Mouse (Mus musculus): ENCODE measurements at regions not wholly inside any gene's neighbourhood (a gene's known extent, or its start where the extent isn't known, plus 50 kb on each side); places are given as distances from the start of the nearest gene placed in this dataset.
A peak's percentile ranks its signal among the peaks of the same experiment; 100 is the strongest.

DNA sequence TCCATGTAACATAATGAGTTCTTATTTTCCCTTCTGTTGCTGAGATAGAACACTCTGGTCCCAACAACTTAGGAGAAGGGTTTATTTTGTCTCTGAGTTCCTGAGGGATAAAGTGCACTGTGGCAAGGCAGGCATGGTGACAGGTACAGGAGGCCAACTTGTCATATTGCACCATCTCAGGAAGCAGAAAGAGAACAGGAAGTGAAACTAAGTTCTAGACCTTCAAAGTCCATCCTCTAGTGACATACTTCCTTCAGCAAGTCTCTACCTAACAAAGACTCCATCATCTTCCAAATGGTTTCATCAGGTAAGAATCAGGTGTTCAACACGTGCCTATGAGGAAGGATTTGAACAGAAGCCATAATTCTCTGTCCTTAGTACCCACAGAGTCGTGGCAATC lies 266.1 kb upstream of the Mtpn start:
- Histone ChIP-seq H3K27me3 (no peaks in the 10 kb centered on the region), H3K4me1 (replicated peaks) (no peaks in the 10 kb centered on the region), H3K27ac (replicated peaks) (no peak overlapping the region), H3K4me3 (no peak overlapping the region), H3K9me3 (no peaks in the 10 kb centered on the region), H3K9ac (no peak overlapping the region), H3K36me3 (no peaks in the 10 kb centered on the region), H3K4me2 (no peak overlapping the region)
- ATAC-seq (ENCODE audit: low FRiP score, low read depth), result no peak
- WGBS, result 80% methylated on average over 2 of the region's 2 CpGs

DNA sequence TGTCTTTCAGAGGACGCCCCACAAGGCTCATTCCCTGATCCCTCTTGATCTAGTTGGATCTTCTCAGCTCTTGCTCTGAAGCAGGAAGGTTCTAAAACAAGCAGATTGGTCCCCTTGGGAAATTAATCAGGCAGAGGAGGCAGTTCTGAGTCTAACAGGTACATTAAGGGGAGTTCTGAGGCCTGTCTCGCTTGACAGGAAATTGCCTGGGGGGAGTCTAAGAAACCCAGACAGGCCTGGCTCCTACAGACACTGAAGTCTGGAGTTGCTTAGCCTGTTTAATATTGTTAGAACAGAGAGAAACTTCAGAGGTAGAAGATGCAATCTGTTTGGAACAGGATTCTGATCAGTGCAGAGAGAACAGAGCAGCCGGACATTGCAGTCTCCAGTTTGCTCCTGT lies 264.4 kb upstream of the Mtpn start:
- H3K27ac ChIP-seq (replicated peaks), result no peak overlapping the region
- no peak overlapping the region for H3K4me3 ChIP-seq
- no peak overlapping the region for H3K9ac ChIP-seq
- H3K9me3 ChIP-seq, result no peaks in the 10 kb centered on the region
- no peak overlapping the region for H3K4me2 ChIP-seq
- no peak for ATAC-seq (ENCODE audit: low FRiP score, low read depth)
- no peaks in the 10 kb centered on the region for H3K27me3 ChIP-seq
- no peaks in the 10 kb centered on the region for H3K36me3 ChIP-seq
- 78% methylated on average over 3 of the region's 3 CpGs for WGBS
- no peaks in the 10 kb centered on the region for H3K4me1 ChIP-seq (replicated peaks)

DNA sequence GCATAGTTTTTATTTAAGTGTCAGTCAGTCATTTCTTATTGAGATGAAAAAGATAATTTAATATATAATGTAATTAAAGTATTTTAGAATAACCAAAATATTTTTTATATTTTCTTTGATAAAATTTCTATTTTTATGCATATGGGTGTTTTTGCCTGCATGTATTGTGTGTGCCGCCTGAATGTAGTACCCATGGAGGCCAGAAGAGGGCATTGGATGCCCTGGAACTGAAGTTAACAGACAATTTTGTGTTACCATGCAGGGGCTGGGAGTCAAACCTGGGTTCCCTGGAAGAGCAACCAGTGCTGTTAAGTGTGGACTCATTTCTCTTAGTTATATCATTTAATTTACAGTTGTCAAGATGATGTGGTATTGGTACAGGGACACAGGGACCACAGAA lies 240.0 kb upstream of the Mtpn start:
- H3K27ac ChIP-seq (replicated peaks), result no peak overlapping the region
- no peak overlapping the region for H3K4me2 ChIP-seq
- no peaks in the 10 kb centered on the region for H3K36me3 ChIP-seq
- H3K27me3 ChIP-seq, result no peaks in the 10 kb centered on the region
- H3K9ac ChIP-seq, result no peak overlapping the region
- 96% methylated on average over 1 of the region's 1 CpGs for WGBS
- H3K4me3 ChIP-seq, result no peak overlapping the region
- no peak for ATAC-seq (ENCODE audit: low FRiP score, low read depth)
- H3K9me3 ChIP-seq, result no peaks in the 10 kb centered on the region
- H3K4me1 ChIP-seq (replicated peaks), result no peaks in the 10 kb centered on the region

- no peaks in the 10 kb centered on the region for H3K4me1 ChIP-seq (replicated peaks)
- no peaks in the 10 kb centered on the region for H3K36me3 ChIP-seq
- WGBS, result 88% methylated on average over 3 of the region's 3 CpGs
- H3K9me3 ChIP-seq, result no peaks in the 10 kb centered on the region
- no peak overlapping the region for H3K4me2 ChIP-seq
- ATAC-seq (ENCODE audit: low FRiP score, low read depth), result no peak
- H3K27me3 ChIP-seq, result no peaks in the 10 kb centered on the region
- no peak overlapping the region for H3K9ac ChIP-seq
- H3K27ac ChIP-seq (replicated peaks), result no peak overlapping the region
- no peak overlapping the region for H3K4me3 ChIP-seq
These were observed 231.2 kb upstream of the Mtpn start for GRCm38 (mm10) chr6:35770907-35771306.

DNA sequence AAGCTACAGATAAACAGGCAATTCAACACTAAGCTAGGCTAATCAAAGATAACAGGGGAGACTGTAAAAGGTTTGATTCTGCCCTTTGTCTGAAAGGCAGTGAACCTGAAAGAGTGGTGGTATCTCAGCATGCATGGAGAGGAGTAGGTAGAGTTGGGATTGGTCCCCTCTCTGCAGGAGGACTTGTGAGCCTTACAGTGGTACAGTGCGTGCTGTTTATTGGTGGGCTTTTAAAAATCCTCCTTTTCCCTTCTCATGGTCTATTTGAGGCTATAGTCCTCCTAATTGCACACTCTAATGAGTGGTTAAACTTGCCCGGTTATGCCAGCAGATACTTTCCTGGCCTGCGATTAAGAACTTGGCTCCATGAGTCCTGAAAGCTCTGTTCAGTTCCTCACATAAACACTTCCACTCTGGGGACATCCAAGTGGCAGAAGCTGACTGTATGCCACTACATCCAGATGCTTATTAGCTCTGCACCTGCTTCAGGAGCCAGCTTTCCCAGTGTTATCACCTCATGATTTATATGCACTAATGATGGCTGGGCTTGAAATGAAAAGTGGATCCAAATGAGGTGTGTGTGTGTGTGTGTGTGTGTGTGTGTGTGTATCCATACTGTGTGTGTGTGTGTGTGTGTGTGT lies 220.0 kb upstream of the Mtpn start:
- Histone ChIP-seq H3K4me2 (no peak overlapping the region), H3K36me3 (no peaks in the 10 kb centered on the region), H3K27me3 (no peaks in the 10 kb centered on the region), H3K4me3 (no peak overlapping the region), H3K9me3 (no peaks in the 10 kb centered on the region), H3K4me1 (replicated peaks) (no peaks in the 10 kb centered on the region), H3K9ac (no peak overlapping the region), H3K27ac (replicated peaks) (0 out of 2 replicates have a peak overlapping the region, but pooled peaks have one; percentile 14)
- ATAC-seq (ENCODE audit: low FRiP score, low read depth), result peak; percentile 65
- WGBS, result 63% methylated on average over 3 of the region's 3 CpGs

DNA sequence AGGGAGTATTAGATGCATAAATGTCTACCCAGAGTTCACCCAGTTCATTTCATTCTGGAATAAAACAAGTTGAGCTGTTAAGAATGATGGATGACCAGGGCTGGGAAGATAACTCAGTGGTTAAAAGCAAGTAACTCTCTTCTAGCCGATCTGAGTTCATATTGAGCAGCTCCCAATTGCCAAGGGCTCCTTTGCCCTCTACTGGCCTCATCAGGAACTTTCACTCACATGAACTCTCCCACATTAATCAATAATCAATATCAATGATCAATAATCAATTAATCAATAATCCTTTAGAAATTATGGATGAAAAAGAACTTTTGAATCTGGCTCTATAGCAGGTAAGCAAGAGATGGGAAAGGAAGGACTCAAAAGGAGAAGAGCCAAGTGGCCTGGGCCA lies 206.3 kb upstream of the Mtpn start:
- 39% methylated on average over 1 of the region's 1 CpGs for WGBS
- no peaks in the 10 kb centered on the region for H3K4me1 ChIP-seq (replicated peaks)
- no peaks in the 10 kb centered on the region for H3K9me3 ChIP-seq
- no peak overlapping the region for H3K4me2 ChIP-seq
- no peaks in the 10 kb centered on the region for H3K27me3 ChIP-seq
- no peak overlapping the region for H3K4me3 ChIP-seq
- no peaks in the 10 kb centered on the region for H3K36me3 ChIP-seq
- no peak overlapping the region for H3K9ac ChIP-seq
- no peak for ATAC-seq (ENCODE audit: low FRiP score, low read depth)
- no peak overlapping the region for H3K27ac ChIP-seq (replicated peaks)

DNA sequence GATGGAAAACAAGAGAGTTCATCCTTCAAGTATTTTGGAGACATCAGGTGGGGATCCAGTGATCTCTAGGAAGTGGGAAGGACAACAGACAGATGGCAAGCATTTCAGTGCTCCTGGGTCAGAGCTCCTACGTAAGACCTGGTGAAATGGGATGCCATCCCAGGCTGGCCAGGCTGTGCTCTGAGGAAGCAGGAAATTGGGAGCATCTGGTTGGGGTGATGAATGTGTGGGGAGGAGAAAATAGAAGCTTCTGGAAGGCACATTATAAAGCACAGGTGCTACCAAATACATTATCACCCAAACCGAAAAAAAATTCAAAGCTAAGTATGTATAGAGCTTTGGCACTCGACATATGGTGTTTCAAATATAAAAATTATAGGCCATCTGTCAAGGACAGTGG lies 165.9 kb upstream of the Mtpn start:
- H3K4me2 ChIP-seq, result no peak overlapping the region
- no peak overlapping the region for H3K4me3 ChIP-seq
- no peak overlapping the region for H3K9ac ChIP-seq
- H3K9me3 ChIP-seq, result no peaks in the 10 kb centered on the region
- ATAC-seq (ENCODE audit: low FRiP score, low read depth), result no peak
- H3K4me1 ChIP-seq (replicated peaks), result no peaks in the 10 kb centered on the region
- H3K36me3 ChIP-seq, result no peaks in the 10 kb centered on the region
- H3K27ac ChIP-seq (replicated peaks), result no peak overlapping the region
- 83% methylated on average over 3 of the region's 3 CpGs for WGBS
- no peaks in the 10 kb centered on the region for H3K27me3 ChIP-seq

DNA sequence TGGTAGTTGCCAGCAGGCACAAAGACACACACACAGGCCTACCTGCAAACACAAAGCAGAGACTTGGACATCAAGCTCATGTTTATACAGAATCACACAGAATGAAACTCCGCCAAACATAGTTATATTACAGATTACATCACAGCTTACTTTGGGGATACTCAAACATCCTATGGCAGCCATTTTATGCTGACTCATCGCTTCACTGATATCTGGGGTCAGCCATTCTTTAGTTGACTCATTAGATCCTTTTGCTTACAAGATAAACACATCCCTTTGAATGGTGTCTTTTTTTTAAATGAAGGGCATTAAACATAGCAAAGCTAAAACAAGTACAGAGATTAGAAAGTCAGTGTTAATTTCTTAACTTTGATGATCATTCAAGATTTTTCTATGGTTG lies 127.4 kb upstream of the Mtpn start:
- Histone ChIP-seq H3K9me3 (no peaks in the 10 kb centered on the region), H3K27me3 (no peaks in the 10 kb centered on the region), H3K4me1 (replicated peaks) (no peaks in the 10 kb centered on the region), H3K4me3 (no peak overlapping the region), H3K4me2 (no peak overlapping the region), H3K36me3 (no peaks in the 10 kb centered on the region), H3K9ac (no peak overlapping the region), H3K27ac (replicated peaks) (no peak overlapping the region)
- 92% methylated on average over 2 of the region's 2 CpGs for WGBS
- no peak for ATAC-seq (ENCODE audit: low FRiP score, low read depth)

GRCm38 (mm10) chr6:35651401-35651800 lies 111.7 kb upstream of the Mtpn start:
- Histone ChIP-seq H3K27ac (replicated peaks) (no peak overlapping the region), H3K27me3 (no peaks in the 10 kb centered on the region), H3K4me2 (no peak overlapping the region), H3K4me1 (replicated peaks) (no peaks in the 10 kb centered on the region), H3K36me3 (no peaks in the 10 kb centered on the region), H3K9me3 (no peaks in the 10 kb centered on the region), H3K4me3 (no peak overlapping the region), H3K9ac (no peak overlapping the region)
- no peak for ATAC-seq (ENCODE audit: low FRiP score, low read depth)
- 82% methylated on average over 4 of the region's 4 CpGs for WGBS

- no peak overlapping the region for H3K4me3 ChIP-seq
- ATAC-seq (ENCODE audit: low FRiP score, low read depth), result no peak
- no peaks in the 10 kb centered on the region for H3K9me3 ChIP-seq
- H3K4me2 ChIP-seq, result no peak overlapping the region
- H3K4me1 ChIP-seq (replicated peaks), result no peaks in the 10 kb centered on the region
- 92% methylated on average over 7 of the region's 7 CpGs for WGBS
- no peaks in the 10 kb centered on the region for H3K27me3 ChIP-seq
- H3K27ac ChIP-seq (replicated peaks), result no peak overlapping the region
- no peaks in the 10 kb centered on the region for H3K36me3 ChIP-seq
- no peak overlapping the region for H3K9ac ChIP-seq
These were observed 105.5 kb upstream of the Mtpn start for GRCm38 (mm10) chr6:35645210-35645609.

GRCm38 (mm10) chr6:35640672-35641071 lies 101.0 kb upstream of the Mtpn start:
- no peak overlapping the region for H3K9ac ChIP-seq
- no peaks in the 10 kb centered on the region for H3K9me3 ChIP-seq
- H3K4me2 ChIP-seq, result no peak overlapping the region
- ATAC-seq (ENCODE audit: low FRiP score, low read depth), result no peak
- H3K27ac ChIP-seq (replicated peaks), result no peak overlapping the region
- H3K4me1 ChIP-seq (replicated peaks), result no peaks in the 10 kb centered on the region
- no peak overlapping the region for H3K4me3 ChIP-seq
- H3K36me3 ChIP-seq, result no peaks in the 10 kb centered on the region
- no peaks in the 10 kb centered on the region for H3K27me3 ChIP-seq

- Histone ChIP-seq H3K9me3 (no peaks in the 10 kb centered on the region), H3K27me3 (no peaks in the 10 kb centered on the region), H3K4me3 (no peak overlapping the region), H3K4me1 (replicated peaks) (no peaks in the 10 kb centered on the region), H3K9ac (no peak overlapping the region), H3K36me3 (no peaks in the 10 kb centered on the region), H3K27ac (replicated peaks) (no peak overlapping the region), H3K4me2 (no peak overlapping the region)
- no peak for ATAC-seq (ENCODE audit: low FRiP score, low read depth)
- 72% methylated on average over 2 of the region's 2 CpGs for WGBS
These were observed 68.6 kb upstream of the Mtpn start for GRCm38 (mm10) chr6:35608336-35608735.

DNA sequence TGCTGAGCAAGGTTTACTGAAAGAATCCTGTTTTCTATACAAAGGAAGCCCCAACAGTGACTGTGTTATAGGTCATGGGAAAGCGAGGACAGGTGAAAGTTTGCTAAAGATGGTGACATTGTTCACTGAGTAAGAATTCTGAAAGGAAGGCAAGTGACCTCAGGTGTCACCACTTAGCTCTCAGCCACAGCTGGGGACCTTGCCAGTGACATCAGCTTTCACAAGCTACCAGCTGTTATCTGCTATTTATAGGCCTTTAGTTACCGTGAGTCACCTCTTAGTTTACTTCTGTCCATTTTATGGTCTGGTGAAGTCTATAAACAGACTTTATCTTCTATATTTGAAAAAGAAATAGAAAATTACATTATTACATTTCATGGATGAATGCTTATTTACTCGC lies 65.4 kb upstream of the Mtpn start:
- no peak for ATAC-seq (ENCODE audit: low FRiP score, low read depth)
- no peak overlapping the region for H3K4me3 ChIP-seq
- WGBS, result 80% methylated on average over 3 of the region's 3 CpGs

More for the DNA sequence above, 65.4 kb upstream of the Mtpn start:
- Histone ChIP-seq H3K4me1 (replicated peaks) (no peaks in the 10 kb centered on the region), H3K27me3 (no peaks in the 10 kb centered on the region), H3K4me2 (no peak overlapping the region), H3K27ac (replicated peaks) (no peak overlapping the region), H3K36me3 (no peaks in the 10 kb centered on the region), H3K9me3 (no peaks in the 10 kb centered on the region), H3K9ac (no peak overlapping the region)
